Mouse (Mus musculus) mesoderm, embryonic 11.5 days (tissue): ENCODE measurements around the gene Rnaset2a.
A peak's percentile ranks its signal among the peaks of the same experiment; 100 is the strongest.
"Not testable (repeated sequence)": the region's sequence is repeated elsewhere in the genome, so short reads cannot be mapped to it uniquely, and the experiment has no call there.

ENCODE experiments used
- DNase-seq: peaks from one replicate; pipeline ENCODE4 v3.0.0-alpha.2; 2012; ENCODE audit warnings: low read depth, low spot score

Rnaset2a gene

GRCm38 (mm10) chr17:8147439-8148316 is at the start of gene Rnaset2a, which contains the start of gene Gm49673:
TSS of gene Rnaset2a (minus strand) at chr17:8148097.
TSS of gene Gm49673 (minus strand) at chr17:8147788.
- DNase-seq = peak; percentile 68

- DNase-seq = peak; percentile 12
Observed at GRCm38 (mm10) chr17:8197652-8198051, 49.8 kb upstream of the Rnaset2a start.

DNA sequence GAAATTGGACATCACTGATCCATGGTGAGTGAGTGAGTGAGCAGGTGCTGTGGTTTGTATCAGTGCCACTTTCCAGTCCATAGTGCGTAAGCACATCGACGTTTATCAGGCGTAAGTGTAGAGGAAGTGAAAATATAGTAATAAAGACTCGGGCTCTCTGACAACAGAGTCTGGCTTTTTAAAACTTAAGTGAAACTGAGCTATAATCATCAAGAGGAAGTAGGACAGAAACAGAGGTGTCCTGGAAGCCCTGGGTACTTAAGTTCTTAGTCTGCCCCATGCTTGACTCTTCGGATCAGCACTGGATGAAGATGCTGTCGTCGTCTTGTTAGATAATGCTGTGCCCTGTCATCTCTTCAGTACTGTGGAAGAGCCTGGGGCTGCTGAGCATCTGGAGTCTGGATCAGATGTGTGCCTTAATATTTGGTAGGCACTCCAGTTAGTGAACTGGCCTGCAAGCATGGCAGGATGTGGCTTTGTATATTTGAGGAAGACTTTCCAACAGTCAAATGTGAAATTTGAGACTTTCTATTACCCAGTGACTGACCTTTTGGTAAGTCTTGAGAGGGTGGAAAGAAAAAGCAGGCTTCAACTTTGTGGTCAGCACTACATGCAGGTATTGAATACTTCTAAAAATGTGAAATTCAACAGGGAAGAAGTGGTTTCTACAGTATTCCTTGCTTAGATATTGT is 47.9 kb upstream of the Rnaset2a start:
- DNase-seq = no peak

DNA sequence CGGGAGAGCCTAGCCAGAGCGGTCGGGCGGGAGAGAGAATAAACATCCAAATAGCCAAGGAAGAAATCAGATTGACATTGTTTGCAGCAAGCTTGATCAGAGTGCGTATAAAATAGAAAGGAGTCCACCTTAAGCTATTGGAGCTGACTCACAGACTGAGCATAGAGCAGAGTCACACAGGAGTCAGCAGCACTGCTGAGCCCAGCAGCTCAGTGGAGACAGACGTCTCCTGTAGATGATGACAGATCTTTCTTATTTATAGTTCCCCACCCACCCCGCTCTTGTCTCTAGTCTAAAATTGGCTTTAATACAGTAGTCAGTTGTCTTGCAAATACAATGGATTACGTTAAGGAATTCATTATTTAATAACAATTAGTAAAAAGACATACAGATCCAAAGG is 45.8 kb upstream of the Rnaset2a start:
- DNase-seq = no peak

- no peak for DNase-seq
Observed at GRCm38 (mm10) chr17:8184217-8184616, 36.3 kb upstream of the Rnaset2a start.

- no peak for DNase-seq
Observed at GRCm38 (mm10) chr17:8183815-8184214, 35.9 kb upstream of the Rnaset2a start.

GRCm38 (mm10) chr17:8177090-8177489 is 29.2 kb upstream of the Rnaset2a start:
- DNase-seq = no peak

DNA sequence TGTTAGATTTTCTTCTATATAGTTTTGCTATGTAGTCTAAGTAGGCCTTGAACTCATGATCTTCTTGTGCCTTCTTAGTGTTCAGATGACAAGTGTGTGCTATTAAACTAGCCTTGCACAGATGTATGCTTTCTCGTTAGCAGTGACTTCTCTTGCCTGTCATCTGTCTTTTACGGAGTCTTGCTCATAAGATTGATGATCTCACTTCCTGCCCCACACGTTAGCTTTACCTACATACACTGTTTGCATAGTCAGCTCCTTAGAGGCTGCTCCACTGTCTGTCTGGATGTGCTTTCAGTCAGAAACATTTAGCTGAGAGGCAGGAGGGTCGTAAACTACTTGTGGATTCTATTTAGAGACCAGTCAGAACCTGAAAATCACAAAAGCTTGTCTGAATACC is 23.2 kb upstream of the Rnaset2a start:
- no peak for DNase-seq

DNA sequence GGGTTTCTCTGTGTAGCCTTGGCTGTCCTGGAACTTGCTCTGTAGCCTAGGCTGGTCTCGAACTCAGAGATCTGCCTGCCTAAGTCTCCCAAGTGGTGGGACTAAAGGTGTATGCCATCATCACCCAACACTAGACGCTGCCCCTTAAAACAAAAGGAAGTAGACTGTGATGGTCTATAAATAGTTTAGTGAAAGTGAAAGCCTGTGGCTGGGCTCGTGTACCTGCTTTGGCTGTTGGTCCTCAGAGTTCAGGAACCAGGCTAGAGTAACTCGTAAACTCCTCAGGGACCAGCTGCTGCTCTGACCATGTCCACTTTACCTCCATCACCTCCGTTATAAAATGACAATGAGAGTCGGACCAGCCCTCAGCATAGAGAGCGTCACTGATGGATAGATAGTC is 22.4 kb upstream of the Rnaset2a start:
- DNase-seq = no peak

GRCm38 (mm10) chr17:8167436-8167835 is 19.5 kb upstream of the Rnaset2a start:
- not testable (repeated sequence) for DNase-seq

- not testable (repeated sequence) for DNase-seq
Observed at GRCm38 (mm10) chr17:8166454-8166853, 18.6 kb upstream of the Rnaset2a start.

GRCm38 (mm10) chr17:8165977-8166376 is 18.1 kb upstream of the Rnaset2a start:
- not testable (repeated sequence) for DNase-seq

GRCm38 (mm10) chr17:8165608-8165945 is 17.7 kb upstream of the Rnaset2a start:
- DNase-seq = peak; percentile 10

DNA sequence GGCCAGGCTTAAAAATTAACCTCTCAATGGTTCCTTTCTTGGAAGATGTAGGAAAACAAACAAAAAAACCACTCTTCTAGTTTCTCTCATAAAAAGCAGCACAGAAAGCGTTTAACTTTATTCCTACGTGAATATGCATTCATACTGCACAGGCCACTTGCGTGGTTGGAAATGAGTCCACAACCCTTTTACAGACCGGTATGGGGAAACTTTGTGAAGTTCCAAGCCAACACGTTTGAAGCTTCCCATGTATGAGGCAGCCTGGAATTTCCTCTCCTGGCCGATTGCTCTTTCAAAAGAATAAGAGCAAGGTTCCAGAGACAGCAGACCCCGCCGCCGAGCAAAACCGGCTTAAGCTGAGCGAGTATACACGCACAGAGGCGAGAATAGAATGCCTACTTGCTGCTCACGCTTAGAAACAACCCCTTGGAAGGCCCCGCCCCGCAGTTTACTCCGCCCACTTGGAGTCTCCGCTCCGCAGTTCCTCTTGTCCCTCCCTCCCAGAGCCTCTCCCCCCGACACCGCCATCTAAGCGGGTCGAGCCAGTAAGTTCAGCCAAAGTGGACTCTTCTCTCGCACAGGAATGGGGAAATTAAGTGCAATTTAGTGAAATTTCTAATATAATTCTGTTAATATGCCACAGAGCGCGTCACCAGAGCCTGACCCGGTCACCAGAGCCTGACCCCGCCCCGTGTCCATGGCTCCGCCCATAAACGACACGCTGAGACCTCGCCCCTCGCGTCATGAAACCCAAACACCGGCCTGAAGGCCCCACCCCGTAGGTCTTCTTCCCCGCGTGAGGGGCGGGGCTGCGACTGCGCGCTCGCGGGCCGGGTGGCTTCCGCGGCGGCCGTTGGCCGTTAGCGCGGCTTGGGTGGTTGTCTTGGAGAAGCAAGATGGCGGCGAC is 17.1 kb upstream of the Rnaset2a start, which contains the start of gene Fgfr1op:
Gene Fgfr1op, plus strand, starts transcription at position 801 of the 907 bp plus-strand sequence.
- not testable (repeated sequence) for DNase-seq

GRCm38 (mm10) chr17:8160969-8161368 is 13.1 kb upstream of the Rnaset2a start:
- DNase-seq = peak; percentile 8

- DNase-seq = not testable (repeated sequence)
Observed at GRCm38 (mm10) chr17:8158627-8159026, 10.7 kb upstream of the Rnaset2a start.

DNA sequence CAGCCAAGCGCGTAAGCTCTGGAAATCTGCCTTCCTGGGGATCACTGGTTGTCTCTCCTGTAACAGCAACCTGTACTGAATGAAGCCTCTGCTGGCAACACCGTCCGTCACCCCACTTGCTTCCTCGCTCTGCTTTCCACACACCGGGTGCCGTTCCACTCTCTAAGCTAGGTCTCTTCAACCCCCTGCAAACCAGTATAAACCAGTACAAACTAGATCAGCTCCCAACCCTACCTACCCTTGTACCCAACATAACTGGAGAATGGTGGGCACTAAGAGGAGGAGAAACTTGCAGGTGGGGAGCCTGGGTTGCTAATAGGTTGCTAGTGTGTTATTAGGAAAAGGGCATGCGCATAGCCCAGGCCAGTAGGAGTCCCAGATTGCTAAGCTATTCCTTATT is 8.1 kb upstream of the Rnaset2a start:
- not testable (repeated sequence) for DNase-seq

GRCm38 (mm10) chr17:8155010-8155409 is 7.1 kb upstream of the Rnaset2a start:
- not testable (repeated sequence) for DNase-seq

- DNase-seq = not testable (repeated sequence)
Observed at GRCm38 (mm10) chr17:8146931-8147330, 966 bp downstream of the Rnaset2a start.

DNA sequence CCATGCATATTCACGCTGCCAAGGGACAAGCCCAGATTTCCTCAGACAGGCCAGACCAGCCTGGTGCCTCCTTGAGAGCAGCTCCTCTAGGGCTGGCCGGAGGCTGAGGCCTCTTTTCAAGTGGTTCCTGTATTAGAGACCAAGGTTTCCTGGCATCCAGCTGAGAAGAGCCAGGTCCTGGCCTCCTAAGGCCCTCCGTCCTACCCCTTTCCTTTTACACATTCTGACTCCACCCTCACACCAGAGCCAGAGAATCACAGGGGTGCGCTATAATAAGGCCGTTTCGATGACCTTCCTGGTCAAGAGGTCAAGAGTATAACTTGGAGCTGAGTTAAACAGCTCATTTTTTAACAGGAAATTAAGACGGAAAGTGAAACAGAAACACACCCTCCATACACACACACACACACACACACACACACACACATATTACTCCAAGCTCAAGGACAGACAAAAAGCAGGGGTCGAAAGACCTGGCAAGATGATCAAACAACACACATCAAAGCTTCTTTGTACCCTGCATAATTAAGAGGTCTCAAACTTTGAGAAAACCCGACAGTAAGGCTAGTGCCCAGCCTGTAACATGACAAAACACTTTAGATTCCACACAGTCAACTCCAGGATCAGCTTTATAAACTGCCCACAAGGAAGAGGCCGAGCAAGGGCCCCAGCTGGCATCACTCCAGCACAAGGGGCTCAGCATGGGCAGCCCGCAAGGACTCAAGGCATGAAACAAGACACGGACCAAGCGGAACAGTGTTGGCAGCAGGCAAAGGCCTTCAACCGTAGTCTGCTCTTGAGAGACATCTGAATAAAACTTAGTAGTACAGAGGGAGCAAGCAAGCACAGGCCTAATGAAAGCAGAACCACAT is 3.9 kb downstream of the Rnaset2a start:
- DNase-seq = not testable (repeated sequence)

- DNase-seq = not testable (repeated sequence)
Observed at GRCm38 (mm10) chr17:8140210-8140609, 7.7 kb downstream of the Rnaset2a start.
